Mouse (Mus musculus) naive thymus-derived CD4-positive, alpha-beta T cell, adult 5 months (primary cell): ENCODE results near the gene Tfpi2. TPM values are rescaled to one million over a fixed set of nuclear protein-coding genes. Genes with fewer than 3 reads are reported as not detected.

Experiments
- polyA plus RNA-seq: library from polyadenylated mRNA; unstranded; fragments of 100-300 nt; shearing (Covaris generic); gene quantifications from one replicate; pipeline ENCODE4 v1.2.1, GENCODE M21; 2017

Tfpi2 gene
- polyA plus RNA-seq, result 0.30 TPM

GRCm38 (mm10) chr6:3988750-3989149 is at the start of gene Tfpi2:
Tfpi2 (minus strand) TSS chr6:3988919.

DNA sequence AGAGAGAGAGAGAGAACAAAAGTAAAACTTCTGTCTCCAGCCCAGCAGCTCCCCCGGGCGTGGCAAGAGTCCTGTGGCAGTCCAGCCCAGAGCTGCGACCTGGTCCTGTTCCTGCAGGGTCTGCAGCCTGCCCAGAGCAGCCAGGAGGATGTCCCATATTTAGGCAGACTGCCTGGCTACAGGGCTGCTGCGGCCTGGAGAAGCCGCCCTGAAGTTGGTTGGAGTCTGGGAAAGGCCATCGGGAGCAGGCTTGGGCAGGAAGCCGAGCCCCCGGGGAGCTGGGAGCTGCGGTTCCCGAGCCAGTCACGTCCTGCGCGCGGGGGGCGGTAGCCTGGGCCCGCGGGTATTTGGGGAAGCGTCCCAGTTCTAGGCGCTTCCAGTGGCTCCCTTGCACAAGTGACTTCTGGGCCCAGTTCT is 15.2 kb upstream of the Tfpi2 start, which contains the start of gene Gng11:
Gene Gng11 (plus strand): TSS at position 15 of the 417 bp plus-strand sequence.

GRCm38 (mm10) chr6:3993492-3993891 is 4.8 kb upstream of the Tfpi2 start, which contains the start of gene Gngt1:
Gngt1 (plus strand) TSS chr6:3993792.

Other genes starting within 250 kb of the Tfpi2 start
- not detected for gene Calcr, start 224.2 kb downstream of the Tfpi2 start, polyA plus RNA-seq
- not detected for gene Gngt1, start 4.9 kb upstream of the Tfpi2 start, polyA plus RNA-seq
- not detected for gene Gng11, start 15.0 kb upstream of the Tfpi2 start, polyA plus RNA-seq
- 25.0 TPM for gene Bet1, start 98.1 kb upstream of the Tfpi2 start, polyA plus RNA-seq